In the genomic region with DNA sequence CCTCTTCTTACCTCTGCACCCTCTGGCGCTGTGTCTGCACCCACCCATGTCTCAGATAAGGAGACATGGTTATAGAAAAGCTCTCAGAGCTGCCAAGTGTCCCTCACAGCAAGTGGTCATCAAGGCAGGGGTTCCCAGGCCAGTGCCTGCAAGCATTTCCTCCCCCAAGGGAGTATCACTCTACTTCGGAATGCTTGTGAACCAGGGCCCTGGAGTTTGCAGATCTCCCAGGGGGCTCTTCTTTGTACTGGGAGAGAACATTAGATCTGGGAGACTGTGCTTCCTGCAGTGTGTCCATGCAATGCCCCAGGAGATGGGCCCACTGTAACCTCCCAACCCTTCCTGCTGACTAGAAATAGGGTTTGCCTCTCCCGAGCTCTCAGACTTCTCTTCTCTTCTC, we compare ENCODE assay signal across 16 mouse cellular contexts. TPM values are rescaled to one million over a fixed set of nuclear protein-coding genes. Genes with fewer than 3 reads are reported as not detected.
DNase-seq lines count a peak whose midpoint lies in the region; ATAC-seq lines count a peak whose summit lies in the region.
"Had no signal": no experiment of that assay in that cellular context is flagged by ENCODE, and none has a peak within 500 bp of the region (broad histone marks: within the 10 kb centered on the region; RNA-seq: fewer than 3 reads in every experiment).

No protein-coding gene starts in this region.

- 0 out of 2 replicates have a peak overlapping the region, but pooled peaks have one; percentile 12 for H3K27ac ChIP-seq in forebrain, embryonic 13.5 days
- no peak overlapping the region for H3K27ac ChIP-seq in forebrain, embryonic 15.5 days (replicated peaks)
- H3K27ac ChIP-seq in hindbrain, embryonic 12.5 days, result peak overlapping the region; percentile 81
- no peak overlapping the region for H3K27ac ChIP-seq in hindbrain, embryonic 14.5 days
- peak overlapping the region; percentile 72 for H3K27ac ChIP-seq in midbrain, embryonic 10.5 days (replicated peaks)
- H3K27ac ChIP-seq in midbrain, embryonic 16.5 days (ENCODE audit: low read length), result no peak overlapping the region
- H3K27ac ChIP-seq in embryonic facial prominence, embryonic 12.5 days, result 0 out of 2 replicates have a peak overlapping the region, but pooled peaks have one; percentile 75
- H3K27ac ChIP-seq: hindbrain, embryonic 15.5 days; liver, embryonic 14.5 days had no signal

- H3K9me3 ChIP-seq in forebrain, embryonic 13.5 days (replicated peaks), result no peaks in the 10 kb centered on the region
- H3K9me3 ChIP-seq in forebrain, embryonic 15.5 days, result no peaks in the 10 kb centered on the region
- 0 out of 2 replicates have a peak, but pooled peaks cover 5% of the 10 kb centered on the region for H3K9me3 ChIP-seq in hindbrain, embryonic 12.5 days (replicated peaks)
- no peaks in the 10 kb centered on the region for H3K9me3 ChIP-seq in hindbrain, embryonic 14.5 days (ENCODE audit: control insufficient read depth, low read length)
- peaks cover 4% of the 10 kb centered on the region; the same call in 1 of the 2 replicates for H3K9me3 ChIP-seq in midbrain, embryonic 10.5 days (replicated peaks)
- no peaks in the 10 kb centered on the region for H3K9me3 ChIP-seq in midbrain, embryonic 16.5 days (replicated peaks; ENCODE audit: control insufficient read depth, low read length, poor library complexity, severe bottlenecking)
- H3K9me3 ChIP-seq in embryonic facial prominence, embryonic 12.5 days, result no peaks in the 10 kb centered on the region
- H3K9me3 ChIP-seq: hindbrain, embryonic 15.5 days had no signal

- DNase-seq in hindbrain, embryonic 14.5 days (ENCODE audit: low spot score), result no peak
- no peak for DNase-seq in midbrain, embryonic 10.5 days (ENCODE audit: low spot score)
- no peak for DNase-seq in right cerebral cortex, postnatal 4 days
- DNase-seq: adrenal gland, postnatal 36 days; cerebellum, adult 9-10 months; gastrocnemius, postnatal 25 days; kidney, adult 18-20 months had no signal

- no peak overlapping the region for H3K4me3 ChIP-seq in forebrain, embryonic 13.5 days
- no peak overlapping the region for H3K4me3 ChIP-seq in forebrain, embryonic 15.5 days
- no peak overlapping the region for H3K4me3 ChIP-seq in hindbrain, embryonic 12.5 days
- H3K4me3 ChIP-seq in hindbrain, embryonic 14.5 days (replicated peaks; ENCODE audit: low read length), result no peak overlapping the region
- peak overlapping the region; percentile 9; the same call in 1 of the 2 replicates for H3K4me3 ChIP-seq in midbrain, embryonic 10.5 days
- H3K4me3 ChIP-seq in midbrain, embryonic 16.5 days (ENCODE audit: low read depth, low read length), result no peak overlapping the region
- H3K4me3 ChIP-seq in embryonic facial prominence, embryonic 12.5 days, result no peak overlapping the region
- H3K4me3 ChIP-seq: hindbrain, embryonic 15.5 days; myocyte had no signal

- 31% methylated on average over 3 of the region's 3 CpGs for WGBS in forebrain, embryonic 13.5 days
- 37% methylated on average over 3 of the region's 3 CpGs for WGBS in forebrain, embryonic 15.5 days
- whole genome bisulfite sequencing in hindbrain, embryonic 12.5 days, result 37% methylated on average over 3 of the region's 3 CpGs
- WGBS in hindbrain, embryonic 14.5 days, result 39% methylated on average over 3 of the region's 3 CpGs
- 19% methylated on average over 3 of the region's 3 CpGs for WGBS in midbrain, embryonic 10.5 days
- WGBS in midbrain, embryonic 16.5 days, result 30% methylated on average over 3 of the region's 3 CpGs
- 25% methylated on average over 3 of the region's 3 CpGs for WGBS in embryonic facial prominence, embryonic 12.5 days

- no peak for ATAC-seq in forebrain, embryonic 13.5 days
- ATAC-seq in forebrain, embryonic 15.5 days (replicated peaks), result no peak
- ATAC-seq in hindbrain, embryonic 12.5 days (ENCODE audit: low FRiP score), result no peak
- no peak for ATAC-seq in hindbrain, embryonic 14.5 days (ENCODE audit: low FRiP score)
- no peak for ATAC-seq in midbrain, embryonic 16.5 days
- ATAC-seq in embryonic facial prominence, embryonic 12.5 days (ENCODE audit: insufficient number of reproducible peaks, insufficient read depth, low FRiP score, low TSS enrichment), result no peak
- ATAC-seq: Patski had no signal

- H3K36me3 ChIP-seq in forebrain, embryonic 13.5 days (ENCODE audit: poor library complexity, severe bottlenecking), result peaks cover 19% of the 10 kb centered on the region
- H3K36me3 ChIP-seq in forebrain, embryonic 15.5 days, result peaks cover 11% of the 10 kb centered on the region
- peaks cover 8% of the 10 kb centered on the region for H3K36me3 ChIP-seq in hindbrain, embryonic 12.5 days
- peaks cover 17% of the 10 kb centered on the region; the same call in 1 of the 2 replicates for H3K36me3 ChIP-seq in hindbrain, embryonic 14.5 days (replicated peaks; ENCODE audit: control insufficient read depth, insufficient read depth)
- H3K36me3 ChIP-seq in midbrain, embryonic 10.5 days, result peaks cover 9% of the 10 kb centered on the region
- H3K36me3 ChIP-seq in midbrain, embryonic 16.5 days (ENCODE audit: control insufficient read depth, insufficient read depth, low read length), result peaks cover 9% of the 10 kb centered on the region; the same call in 1 of the 2 replicates
- peaks cover 8% of the 10 kb centered on the region; the same call in 1 of the 2 replicates for H3K36me3 ChIP-seq in embryonic facial prominence, embryonic 12.5 days

- no peaks in the 10 kb centered on the region for H3K27me3 ChIP-seq in forebrain, embryonic 13.5 days
- no peaks in the 10 kb centered on the region for H3K27me3 ChIP-seq in forebrain, embryonic 15.5 days
- H3K27me3 ChIP-seq in hindbrain, embryonic 12.5 days, result no peaks in the 10 kb centered on the region
- no peaks in the 10 kb centered on the region for H3K27me3 ChIP-seq in hindbrain, embryonic 14.5 days (ENCODE audit: control insufficient read depth, insufficient read depth, low read length)
- H3K27me3 ChIP-seq in midbrain, embryonic 10.5 days (ENCODE audit: low read depth, poor library complexity, severe bottlenecking), result peaks cover 50% of the 10 kb centered on the region
- H3K27me3 ChIP-seq in midbrain, embryonic 16.5 days (ENCODE audit: control insufficient read depth, insufficient read depth, low read depth, low read length), result no peaks in the 10 kb centered on the region
- no peaks in the 10 kb centered on the region for H3K27me3 ChIP-seq in embryonic facial prominence, embryonic 12.5 days
- H3K27me3 ChIP-seq: hindbrain, embryonic 15.5 days; Patski had no signal

- no peak overlapping the region for H3K4me2 ChIP-seq in forebrain, embryonic 13.5 days
- no peak overlapping the region for H3K4me2 ChIP-seq in forebrain, embryonic 15.5 days (replicated peaks)
- H3K4me2 ChIP-seq in hindbrain, embryonic 12.5 days (replicated peaks), result no peak overlapping the region
- no peak overlapping the region for H3K4me2 ChIP-seq in hindbrain, embryonic 14.5 days (replicated peaks)
- no peak overlapping the region for H3K4me2 ChIP-seq in midbrain, embryonic 16.5 days (ENCODE audit: low read length)
- no peak overlapping the region for H3K4me2 ChIP-seq in embryonic facial prominence, embryonic 12.5 days (replicated peaks)
- H3K4me2 ChIP-seq: hindbrain, embryonic 15.5 days had no signal

- H3K4me1 ChIP-seq in forebrain, embryonic 13.5 days, result peaks cover 45% of the 10 kb centered on the region
- peaks cover 27% of the 10 kb centered on the region for H3K4me1 ChIP-seq in forebrain, embryonic 15.5 days
- peaks cover 53% of the 10 kb centered on the region for H3K4me1 ChIP-seq in hindbrain, embryonic 12.5 days
- H3K4me1 ChIP-seq in hindbrain, embryonic 14.5 days (replicated peaks; ENCODE audit: control insufficient read depth, insufficient read depth, low read length), result peaks cover 21% of the 10 kb centered on the region
- peaks cover 59% of the 10 kb centered on the region for H3K4me1 ChIP-seq in midbrain, embryonic 10.5 days
- H3K4me1 ChIP-seq in midbrain, embryonic 16.5 days (ENCODE audit: control insufficient read depth, insufficient read depth, low read length), result peaks cover 15% of the 10 kb centered on the region; the same call in 1 of the 2 replicates
- H3K4me1 ChIP-seq in embryonic facial prominence, embryonic 12.5 days, result peaks cover 48% of the 10 kb centered on the region

- no peak overlapping the region for H3K9ac ChIP-seq in forebrain, embryonic 13.5 days
- no peak overlapping the region for H3K9ac ChIP-seq in forebrain, embryonic 15.5 days (replicated peaks)
- H3K9ac ChIP-seq in hindbrain, embryonic 12.5 days, result no peak overlapping the region
- no peak overlapping the region for H3K9ac ChIP-seq in hindbrain, embryonic 14.5 days
- no peak overlapping the region for H3K9ac ChIP-seq in midbrain, embryonic 16.5 days (ENCODE audit: low read depth, low read length)
- no peak overlapping the region for H3K9ac ChIP-seq in embryonic facial prominence, embryonic 12.5 days
- H3K9ac ChIP-seq: hindbrain, embryonic 15.5 days; liver, embryonic 14.5 days had no signal

RNA-seq across cellular contexts. Expression of gene St6gal1, which starts 35.0 kb away (rescaled TPM):
- polyA plus RNA-seq in forebrain, embryonic 13.5 days (2015; fragmentation: Nextera tagmentation; extraction: Ambion mirVana), result 37.8 and 39.5 TPM in 2 replicates
- polyA plus RNA-seq in forebrain, embryonic 15.5 days (2015; fragmentation: Nextera tagmentation; extraction: Ambion mirVana), result 53.8 and 55.9 TPM in 2 replicates
- polyA plus RNA-seq in hindbrain, embryonic 12.5 days (2016; fragmentation: Nextera tagmentation; extraction: Ambion mirVana), result 38.7 and 40.0 TPM in 2 replicates
- 29.6 and 30.6 TPM in 2 replicates for polyA plus RNA-seq in hindbrain, embryonic 14.5 days (2014; fragmentation: Nextera tagmentation; extraction: Ambion mirVana)
- polyA plus RNA-seq in midbrain, embryonic 10.5 days (2016; fragmentation: Nextera tagmentation; extraction: Ambion mirVana), result 17.5 and 23.4 TPM in 2 replicates
- 19.3 and 28.5 TPM in 2 replicates for polyA plus RNA-seq in midbrain, embryonic 16.5 days (2015; fragmentation: Nextera tagmentation; extraction: Ambion mirVana)
- polyA plus RNA-seq in embryonic facial prominence, embryonic 12.5 days (2016; fragmentation: Nextera tagmentation; extraction: Ambion mirVana), result 29.6 and 31.7 TPM in 2 replicates

Comparison
In these comparisons a context has a peak if more than half of its experiments do, and no peak if none do; other contexts are left out.
1. H3K27ac ChIP-seq: peak in forebrain, embryonic 13.5 days (single experiment), hindbrain, embryonic 12.5 days (single experiment), midbrain, embryonic 10.5 days (single experiment) and embryonic facial prominence, embryonic 12.5 days (single experiment); none in forebrain, embryonic 15.5 days (single experiment), hindbrain, embryonic 14.5 days (single experiment) and midbrain, embryonic 16.5 days (single experiment).